Mouse (Mus musculus) macrophage (primary cell): Measurements from ENCODE around the gene Arl15. TPM values are rescaled to one million over a fixed set of nuclear protein-coding genes. Genes with fewer than 3 reads are reported as not detected.

Experiments
- H3K27ac ChIP-seq: fragments of 350-480 bp; formaldehyde crosslinking; 2 replicates; pipeline ENCODE4 v1.9.0; 2021
- H3K36me3 ChIP-seq: fragments of 350-480 bp; formaldehyde crosslinking; 2 replicates; pipeline ENCODE4 v1.9.0; 2021; ENCODE audit errors: inconsistent target
- H3K4me3 ChIP-seq: fragments of 350-480 bp; formaldehyde crosslinking; 2 replicates; pipeline ENCODE4 v1.9.0; 2021; ENCODE audit errors: inconsistent target
- H3K79me2 ChIP-seq: fragments of 350-480 bp; formaldehyde crosslinking; 2 replicates; pipeline ENCODE4 v1.9.0; 2021; ENCODE audit errors: inconsistent target
- WGBS: methylation state at CpG from one replicate; pipeline ENCODE4 v1.1.7; 2026; ENCODE audit warnings: inconsistent platforms; ENCODE audit not compliant: missing documents; 5-methylcytosine and 5-hydroxymethylcytosine counted together
- polyA plus RNA-seq: library from polyadenylated mRNA; stranded (reverse); fragments of 250-400 nt; gene quantifications from 3 replicates; pipeline ENCODE4 v1.2.4, GENCODE M21; 2018; ENCODE audit warnings: inconsistent platforms

The Arl15 gene
- polyA plus RNA-seq, 1 experiment from 2014 or later = 8.3 TPM

DNA sequence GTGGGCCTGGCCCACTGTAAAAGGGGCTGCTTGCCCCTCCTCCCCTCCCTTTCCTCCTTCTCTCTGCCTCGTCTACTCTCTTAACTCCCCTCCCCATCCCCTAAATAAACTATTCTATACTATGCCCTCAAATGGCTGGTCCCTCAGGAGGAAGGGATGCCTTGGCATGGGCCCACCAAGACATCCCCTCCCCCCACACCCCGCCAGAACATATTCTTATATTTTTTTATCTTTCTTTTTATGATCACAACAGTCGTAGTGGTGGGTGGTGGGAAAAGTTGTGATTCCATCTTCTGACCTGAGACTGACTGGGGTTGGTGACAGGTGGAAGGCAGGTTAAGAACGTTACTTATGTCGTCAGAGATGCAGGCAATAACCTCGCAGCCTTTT, 22.1 kb downstream of the Arl15 start:
- 93% methylated on average over 6 of the region's 6 CpGs for WGBS
- Histone ChIP-seq H3K27ac (no peak overlapping the region), H3K36me3 (no peaks in the 10 kb centered on the region), H3K4me3 (no peak overlapping the region), H3K79me2 (no peaks in the 10 kb centered on the region; the same call in 1 of the 2 replicates)

DNA sequence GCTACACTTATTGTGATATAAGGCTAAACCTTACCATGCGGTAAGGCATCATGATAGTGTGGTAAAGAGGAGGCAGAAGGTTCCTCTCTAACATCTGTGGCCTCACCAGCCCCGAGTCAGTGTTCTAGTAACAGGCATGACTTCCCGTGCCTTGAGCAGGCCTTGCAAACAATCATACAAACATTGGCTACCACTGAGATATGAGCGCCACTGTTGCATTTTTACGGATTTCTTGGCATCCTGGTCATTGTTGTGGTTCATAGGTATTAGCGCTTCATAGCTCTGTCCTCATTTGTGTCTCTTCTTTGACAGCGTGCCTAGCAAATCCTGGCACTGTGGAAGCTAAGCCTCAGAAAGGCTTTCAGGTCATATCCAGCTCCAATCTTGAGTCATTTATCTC, 24.7 kb downstream of the Arl15 start:
- no peaks in the 10 kb centered on the region for H3K36me3 ChIP-seq
- H3K27ac ChIP-seq = no peak overlapping the region
- no peak overlapping the region for H3K4me3 ChIP-seq
- WGBS = 95% methylated on average over 7 of the region's 7 CpGs
- no peaks in the 10 kb centered on the region; the same call in 1 of the 2 replicates for H3K79me2 ChIP-seq

DNA sequence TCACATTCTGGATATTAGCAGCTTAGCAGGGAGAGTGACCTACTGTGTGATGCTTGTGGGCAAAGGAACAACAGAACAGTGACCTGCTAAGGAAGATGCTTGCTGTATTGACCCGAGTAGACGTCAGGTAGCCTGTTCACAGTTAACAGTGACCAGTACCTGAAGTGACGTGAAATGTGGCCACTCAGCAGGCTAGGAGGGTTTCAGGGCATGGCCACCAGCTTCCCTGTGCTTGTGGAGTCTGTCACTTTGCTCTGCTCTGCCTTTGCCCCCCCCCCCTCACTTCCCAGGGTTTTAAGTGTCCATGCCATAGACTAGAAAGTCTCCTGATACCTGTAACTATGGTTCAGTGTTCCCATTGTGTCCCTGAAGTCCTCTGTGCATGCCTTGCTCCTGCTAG, 25.9 kb downstream of the Arl15 start:
- no peak overlapping the region for H3K27ac ChIP-seq
- WGBS = 97% methylated on average over 3 of the region's 3 CpGs
- no peak overlapping the region for H3K4me3 ChIP-seq
- H3K36me3 ChIP-seq = no peaks in the 10 kb centered on the region
- no peaks in the 10 kb centered on the region; the same call in 1 of the 2 replicates for H3K79me2 ChIP-seq

DNA sequence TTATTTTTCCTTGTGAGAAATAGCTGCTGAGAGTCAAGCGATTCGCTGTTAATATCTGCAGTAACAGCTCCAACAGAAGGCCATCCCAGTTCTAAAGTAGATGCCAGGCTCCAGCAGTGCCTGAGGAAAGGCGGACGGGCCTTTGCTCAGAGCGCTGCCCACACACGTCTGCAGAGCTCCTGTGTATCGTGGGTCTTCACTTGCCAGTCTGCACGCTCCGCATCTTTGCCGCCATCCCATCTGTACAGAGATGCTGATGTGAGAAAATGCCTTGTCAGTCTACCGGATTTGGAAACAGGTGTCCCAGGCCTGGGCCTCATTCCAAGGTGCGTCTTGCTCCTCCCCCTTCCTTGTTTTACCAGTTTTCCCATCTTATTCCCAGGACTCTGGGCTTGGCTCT, 27.6 kb downstream of the Arl15 start:
- no peaks in the 10 kb centered on the region for H3K36me3 ChIP-seq
- no peaks in the 10 kb centered on the region; the same call in 1 of the 2 replicates for H3K79me2 ChIP-seq
- no peak overlapping the region for H3K4me3 ChIP-seq
- WGBS = 97% methylated on average over 12 of the region's 12 CpGs
- no peak overlapping the region for H3K27ac ChIP-seq

DNA sequence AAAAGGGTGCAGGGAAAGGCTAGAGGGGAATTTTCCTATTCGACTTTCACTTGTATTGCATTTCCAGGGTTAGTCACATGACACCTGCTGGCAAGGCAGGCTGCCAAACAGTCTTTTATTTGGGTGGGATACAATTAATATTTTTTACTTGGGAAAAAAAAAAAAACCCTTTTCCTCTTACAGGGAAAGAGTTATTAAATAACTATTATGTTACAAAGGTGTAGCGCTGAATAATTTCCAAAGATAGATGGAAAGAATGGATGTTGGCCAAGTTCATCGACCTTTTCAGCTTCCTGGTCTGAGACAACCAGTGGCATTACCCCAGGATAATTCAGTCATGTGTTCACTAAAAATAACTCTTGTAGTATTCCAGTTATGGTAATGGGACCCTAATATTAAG, 29.7 kb downstream of the Arl15 start:
- no peak overlapping the region for H3K4me3 ChIP-seq
- H3K36me3 ChIP-seq = no peaks in the 10 kb centered on the region
- 91% methylated on average over 3 of the region's 3 CpGs for WGBS
- no peaks in the 10 kb centered on the region; the same call in 1 of the 2 replicates for H3K79me2 ChIP-seq
- no peak overlapping the region for H3K27ac ChIP-seq

DNA sequence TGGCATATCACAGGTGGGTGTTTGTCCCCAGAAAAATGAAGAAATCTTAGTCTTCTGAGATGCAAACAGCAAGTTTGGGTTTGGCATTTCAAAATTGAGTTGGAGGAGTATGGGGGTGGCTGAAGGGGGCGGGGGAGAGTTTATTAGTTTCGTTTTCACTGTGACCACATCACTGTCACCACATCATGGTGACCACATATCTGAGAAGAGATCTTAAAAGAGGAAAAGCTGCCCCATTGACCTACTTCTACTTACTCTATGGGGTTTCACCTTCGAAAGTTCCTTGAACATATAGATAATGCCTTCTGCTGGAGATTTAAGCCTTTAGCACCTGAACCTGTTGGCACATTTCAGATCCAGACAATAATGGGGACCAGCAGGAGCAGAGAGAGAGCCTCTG, 34.3 kb downstream of the Arl15 start:
- H3K36me3 ChIP-seq = no peaks in the 10 kb centered on the region
- no peak overlapping the region for H3K4me3 ChIP-seq
- WGBS = 43% methylated on average over 3 of the region's 3 CpGs
- H3K79me2 ChIP-seq = no peaks in the 10 kb centered on the region; the same call in 1 of the 2 replicates
- no peak overlapping the region for H3K27ac ChIP-seq

DNA sequence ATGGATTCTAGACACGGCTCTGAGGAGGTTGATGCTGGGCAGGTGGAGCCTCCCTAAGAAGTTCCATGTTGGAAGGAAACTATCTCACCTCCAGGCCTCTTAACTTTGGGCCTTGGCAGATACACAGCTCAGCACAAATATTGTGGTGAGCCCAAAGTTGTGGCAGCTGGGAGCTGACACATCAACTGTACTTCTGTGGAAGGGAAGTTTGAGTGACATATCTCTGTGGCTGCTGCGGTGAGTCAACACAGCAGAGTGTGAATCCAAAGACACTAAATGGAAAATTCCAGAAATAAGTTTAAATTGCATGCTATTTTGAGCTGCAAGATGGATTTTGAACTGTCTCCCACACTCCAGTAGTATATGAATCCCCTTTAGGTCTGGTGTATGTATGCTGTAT, 34.8 kb downstream of the Arl15 start:
- WGBS = 64% methylated on average over 2 of the region's 2 CpGs
- Histone ChIP-seq H3K27ac (no peak overlapping the region), H3K36me3 (no peaks in the 10 kb centered on the region), H3K4me3 (no peak overlapping the region), H3K79me2 (no peaks in the 10 kb centered on the region)

DNA sequence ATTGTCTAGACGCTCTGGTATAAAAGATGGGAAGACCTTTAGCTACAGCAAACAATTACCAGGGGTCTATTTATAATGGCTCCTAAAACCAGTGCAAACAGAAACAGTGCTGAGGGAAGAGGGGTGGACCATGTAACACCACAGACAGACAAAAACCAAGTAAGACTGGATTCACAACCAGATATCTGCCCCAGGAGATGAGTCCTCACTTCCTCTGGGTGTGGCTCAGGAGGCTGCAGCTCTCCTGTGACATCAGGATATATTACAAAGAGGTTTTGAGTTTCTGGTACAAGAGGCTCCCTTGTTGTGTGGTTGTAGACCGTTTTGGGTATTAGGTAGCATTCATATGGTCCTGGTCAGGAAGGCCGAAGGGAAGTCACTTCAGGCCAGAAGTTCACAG, 36.5 kb downstream of the Arl15 start:
- WGBS = 92% methylated on average over 3 of the region's 3 CpGs

DNA sequence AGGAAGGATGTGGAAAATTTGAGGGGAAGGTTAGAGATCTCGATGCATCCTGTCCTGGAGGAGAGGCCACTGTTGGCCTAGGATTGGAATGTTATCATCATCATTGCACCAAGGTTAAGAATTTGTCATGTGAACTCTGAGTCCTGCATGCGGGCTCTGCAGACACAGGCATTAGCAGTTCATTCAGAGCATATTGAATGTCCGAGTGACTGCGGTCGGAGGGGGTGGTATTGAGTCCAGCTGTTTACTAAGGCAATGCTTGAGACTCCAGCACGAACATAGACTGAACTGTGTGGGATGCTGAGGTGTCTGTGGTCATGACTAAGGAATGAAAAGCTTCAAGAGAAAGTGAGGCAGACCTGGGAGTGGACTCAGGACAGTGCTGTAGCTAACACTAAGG, 38.6 kb downstream of the Arl15 start:
- no peak overlapping the region for H3K4me3 ChIP-seq
- no peak overlapping the region for H3K27ac ChIP-seq
- no peaks in the 10 kb centered on the region for H3K79me2 ChIP-seq
- WGBS = 95% methylated on average over 6 of the region's 6 CpGs
- no peaks in the 10 kb centered on the region for H3K36me3 ChIP-seq

More for the DNA sequence above, 36.5 kb downstream of the Arl15 start:
- H3K4me3 ChIP-seq = no peak overlapping the region
- H3K36me3 ChIP-seq = no peaks in the 10 kb centered on the region
- H3K79me2 ChIP-seq = no peaks in the 10 kb centered on the region
- no peak overlapping the region for H3K27ac ChIP-seq

DNA sequence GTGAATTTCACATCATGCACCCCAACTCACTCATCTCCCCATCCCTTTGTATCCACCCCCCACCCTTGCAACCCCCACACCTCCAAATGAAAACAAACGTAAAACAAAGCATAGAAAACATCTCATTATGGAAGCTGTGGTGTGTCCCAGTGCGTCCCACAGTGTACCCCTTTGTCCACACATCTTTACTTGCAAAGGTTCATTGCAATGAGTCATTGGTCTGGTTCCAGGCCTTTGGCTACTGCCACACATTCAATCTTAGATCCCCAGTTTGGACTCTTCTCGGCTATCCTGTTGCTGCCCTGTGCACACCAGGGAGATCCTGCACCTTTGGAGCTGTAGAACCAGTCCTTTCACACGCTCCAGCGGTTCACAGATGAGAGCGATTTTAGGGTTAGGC, 41.6 kb downstream of the Arl15 start:
- Histone ChIP-seq H3K79me2 (no peaks in the 10 kb centered on the region), H3K27ac (no peak overlapping the region), H3K36me3 (no peaks in the 10 kb centered on the region), H3K4me3 (no peak overlapping the region)
- 96% methylated on average over 6 of the region's 6 CpGs for WGBS

DNA sequence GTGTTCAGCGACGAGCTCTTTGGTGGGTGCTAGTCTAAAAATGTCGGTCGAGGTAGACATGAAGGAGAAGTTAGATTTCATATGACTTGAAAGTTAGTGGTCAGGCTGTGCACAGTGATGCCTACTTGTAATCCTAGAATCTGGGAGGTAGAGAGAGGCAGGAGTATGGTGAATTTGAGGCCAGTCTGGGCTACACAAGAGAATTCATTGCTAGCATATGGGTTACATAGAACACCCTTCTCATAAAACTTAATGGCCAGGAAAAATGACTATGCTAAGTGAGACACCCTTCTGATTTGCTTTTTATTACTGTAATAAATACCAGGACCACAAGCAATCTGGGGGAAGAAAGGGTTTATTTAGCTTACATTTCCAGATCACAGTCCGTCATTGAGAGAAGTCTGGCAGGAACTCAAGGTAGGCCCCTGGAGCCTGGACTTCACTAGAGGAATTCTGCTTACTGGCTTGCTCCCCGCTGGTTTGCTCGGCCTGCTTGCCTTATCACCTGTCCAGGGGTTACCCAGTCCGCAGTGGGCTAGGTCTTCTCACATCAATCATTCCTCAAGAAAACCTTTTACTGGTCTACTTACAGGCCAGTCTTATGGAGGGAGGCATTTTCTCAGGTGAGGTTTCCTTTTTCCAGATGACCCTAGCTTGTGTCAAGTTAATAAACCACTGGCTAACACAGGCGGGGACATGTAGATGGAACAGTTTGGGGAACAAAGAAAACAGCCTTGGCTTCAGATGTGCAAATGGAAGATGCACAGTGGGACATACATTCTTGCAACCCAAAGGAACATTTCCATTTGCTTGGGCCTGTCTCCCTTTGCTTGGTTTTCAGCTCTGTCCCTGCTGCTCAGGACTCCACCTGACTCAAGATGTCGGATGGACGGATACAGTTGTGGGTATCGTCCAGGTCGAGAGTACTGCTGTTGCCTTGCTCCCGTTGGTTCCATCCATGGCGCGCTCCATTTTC, 44.6 kb downstream of the Arl15 start:
- no peaks in the 10 kb centered on the region for H3K79me2 ChIP-seq
- WGBS = 96% methylated on average over 16 of the region's 16 CpGs
- H3K27ac ChIP-seq = no peak overlapping the region
- H3K4me3 ChIP-seq = no peak overlapping the region
- no peaks in the 10 kb centered on the region for H3K36me3 ChIP-seq

DNA sequence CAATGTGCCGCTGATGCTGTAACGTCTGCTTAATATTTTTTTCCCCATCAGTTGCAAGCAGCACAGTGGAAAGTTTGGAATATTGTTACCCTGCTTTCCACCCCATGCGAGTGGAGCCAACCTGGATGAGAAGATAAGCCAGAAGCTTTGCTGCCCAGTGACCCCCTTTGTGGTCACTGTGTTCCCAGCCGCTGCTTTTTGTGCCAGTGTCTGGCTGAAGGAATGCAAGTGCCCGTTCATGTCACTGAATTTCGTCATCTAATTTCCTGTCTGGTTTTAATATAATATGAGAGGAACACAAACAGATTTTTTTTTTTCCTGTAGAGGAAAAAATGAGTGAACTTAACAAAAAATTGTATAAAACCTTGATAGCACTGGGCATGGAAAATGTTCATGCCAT, 46.1 kb downstream of the Arl15 start:
- WGBS = 54% methylated on average over 6 of the region's 6 CpGs

DNA sequence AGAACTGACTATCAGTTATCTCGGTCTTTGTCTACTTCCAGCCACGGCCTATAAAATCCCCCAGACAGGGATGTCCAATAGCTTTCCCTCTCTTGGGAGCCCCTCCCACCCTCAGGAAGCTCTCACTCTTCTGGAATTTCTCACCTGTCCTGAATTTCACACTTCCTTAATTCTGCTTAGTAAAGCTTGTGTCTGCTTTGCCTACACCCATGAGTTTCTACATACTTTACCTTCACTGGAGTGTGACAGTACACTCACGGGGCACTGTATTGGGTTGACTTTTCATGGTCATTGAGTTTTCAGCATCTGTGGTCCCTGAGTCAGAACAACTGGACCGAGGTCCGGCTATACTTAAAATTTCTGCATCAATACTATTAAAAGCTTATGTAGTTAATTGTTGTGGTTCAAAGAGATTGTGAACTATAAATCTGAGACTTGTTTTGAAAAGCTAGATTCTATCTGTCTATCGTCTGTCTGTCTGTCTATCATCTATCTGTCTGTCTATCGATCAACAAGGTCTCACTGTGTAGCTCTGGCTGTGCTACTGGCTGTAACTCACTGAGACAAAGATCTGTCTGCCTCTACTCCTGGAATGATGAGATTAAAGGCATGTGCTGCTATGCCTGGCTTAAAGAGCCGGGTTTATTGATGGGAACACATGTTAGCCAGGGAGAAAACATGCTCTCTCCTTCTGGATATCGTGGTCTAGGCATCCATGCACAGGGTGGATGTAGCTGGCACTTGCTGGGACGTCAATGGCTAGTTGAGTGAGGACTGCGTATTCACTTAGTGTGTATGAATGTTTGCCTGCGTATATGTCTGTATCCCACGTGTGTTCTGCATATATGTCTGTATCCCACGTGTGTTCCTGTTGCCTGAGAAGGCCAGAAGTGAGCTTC, 48.4 kb downstream of the Arl15 start:
- no peaks in the 10 kb centered on the region for H3K79me2 ChIP-seq
- WGBS = 97% methylated on average over 14 of the region's 14 CpGs
- H3K4me3 ChIP-seq = no peak overlapping the region
- no peaks in the 10 kb centered on the region for H3K36me3 ChIP-seq
- H3K27ac ChIP-seq = no peak overlapping the region

More for the DNA sequence above, 46.1 kb downstream of the Arl15 start:
- Histone ChIP-seq H3K79me2 (no peaks in the 10 kb centered on the region), H3K27ac (no peak overlapping the region), H3K36me3 (no peaks in the 10 kb centered on the region), H3K4me3 (no peak overlapping the region)

DNA sequence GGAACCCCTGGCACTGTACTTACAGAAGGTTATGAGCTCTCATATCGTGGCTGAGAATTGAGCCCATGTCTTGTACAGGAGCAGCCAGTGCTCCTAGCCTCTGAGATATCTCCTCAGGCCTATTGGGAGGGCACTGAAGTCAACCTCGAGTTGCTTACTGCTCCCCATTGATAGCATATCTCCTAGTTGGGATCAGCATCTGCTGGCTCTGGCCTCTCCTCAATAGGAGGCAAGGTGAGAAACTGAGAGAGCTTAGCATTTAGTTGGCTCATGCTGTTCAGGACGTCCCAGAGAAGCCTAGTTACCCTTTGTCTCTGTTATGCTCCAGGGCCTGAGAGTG, 49.0 kb downstream of the Arl15 start:
- H3K4me3 ChIP-seq = no peak overlapping the region
- H3K36me3 ChIP-seq = no peaks in the 10 kb centered on the region
- WGBS = 90% methylated on average over 3 of the region's 3 CpGs
- H3K79me2 ChIP-seq = no peaks in the 10 kb centered on the region
- H3K27ac ChIP-seq = no peak overlapping the region

DNA sequence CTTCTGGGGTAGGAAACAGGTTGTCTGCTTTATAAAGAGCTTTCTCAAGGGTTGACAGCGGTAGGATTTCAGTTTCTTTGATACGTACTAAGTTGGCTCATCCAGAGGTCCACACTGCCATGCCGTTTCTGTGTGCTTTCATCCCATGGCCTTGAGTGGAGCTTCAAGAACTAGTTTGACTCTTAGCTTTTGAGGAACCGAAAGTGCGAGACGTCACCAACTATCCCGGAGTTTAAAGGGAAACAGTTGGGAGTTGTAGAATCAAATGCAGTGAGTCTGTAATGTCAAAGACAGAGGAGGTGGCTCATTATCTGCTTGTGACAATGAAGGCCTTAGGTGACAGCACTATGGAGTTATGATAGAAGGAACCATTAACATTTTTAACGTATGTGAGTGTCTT, 49.6 kb downstream of the Arl15 start:
- Histone ChIP-seq H3K36me3 (no peaks in the 10 kb centered on the region), H3K79me2 (no peaks in the 10 kb centered on the region), H3K4me3 (no peak overlapping the region), H3K27ac (no peak overlapping the region)
- WGBS = 69% methylated on average over 8 of the region's 8 CpGs
